Mouse (Mus musculus) lung, adult 2 months (tissue): ENCODE measurements around the gene Sez6l.

Source experiments
- CTCF ChIP-seq: fragments of 200-500 bp; IDR thresholded peaks from 2 replicates; pipeline ENCODE4 v1.5.1; 2011; ENCODE audit warnings: mild to moderate bottlenecking, low read length, control low read depth; ENCODE audit not compliant: insufficient read depth
- POLR2A ChIP-seq: fragments of 200-500 bp; IDR thresholded peaks from 2 replicates; pipeline ENCODE4 v1.6.1; 2011; ENCODE audit warnings: low read depth, mild to moderate bottlenecking, control low read depth, low read length, borderline replicate concordance; ENCODE audit errors: extremely low read depth

- no peak for TF ChIP-seq POLR2A
- no peak for TF ChIP-seq CTCF
These were observed 94.0 kb downstream of the Sez6l start for GRCm38 (mm10) chr5:112483030-112483429.
